Mouse (Mus musculus) hindbrain, embryonic 11.5 days (tissue): ENCODE results near the gene Wrnip1. TPM values are rescaled to one million over a fixed set of nuclear protein-coding genes. Genes with fewer than 3 reads are reported as not detected.

ENCODE experiments used
- ATAC-seq: fragments of 200-750 bp; cut with Nextera tagmentation; 2 replicates; pipeline ENCODE4 v1.8.0; 2017; ENCODE audit warnings: mild to moderate bottlenecking, moderate TSS enrichment, moderate library complexity; ENCODE audit not compliant: low FRiP score
- DNase-seq: peaks from one replicate; pipeline ENCODE4 v3.0.0-alpha.2; 2015; ENCODE audit warnings: low spot score
- H3K27ac ChIP-seq: fragments of 300-500 bp; sonication (generic); 2 replicates; pipeline ENCODE4 v1.5.1; 2014; ENCODE audit warnings: mild to moderate bottlenecking, low read depth, low read length
- H3K27me3 ChIP-seq: fragments of 300-500 bp; sonication (generic); 2 replicates; pipeline ENCODE4 v1.6.1; 2014; ENCODE audit warnings: mild to moderate bottlenecking, low read length, moderate library complexity, mixed read lengths; ENCODE audit not compliant: control insufficient read depth, insufficient read depth
- H3K36me3 ChIP-seq: fragments of 300-500 bp; sonication (generic); 2 replicates; pipeline ENCODE4 v1.6.1; 2014; ENCODE audit warnings: mild to moderate bottlenecking, low read length, moderate library complexity, mixed read lengths; ENCODE audit not compliant: control insufficient read depth, insufficient read depth
- H3K4me1 ChIP-seq: fragments of 300-500 bp; sonication (generic); replicated peaks from 2 replicates; pipeline ENCODE4 v1.6.1; 2014; ENCODE audit warnings: low read length, mixed read lengths; ENCODE audit not compliant: control insufficient read depth, insufficient read depth
- H3K4me2 ChIP-seq: fragments of 300-500 bp; sonication (generic); replicated peaks from 2 replicates; pipeline ENCODE4 v1.6.1; 2014; ENCODE audit warnings: mild to moderate bottlenecking, low read depth, low read length
- H3K4me3 ChIP-seq: fragments of 300-500 bp; sonication (generic); 2 replicates; pipeline ENCODE4 v1.5.1; 2014; ENCODE audit warnings: low read depth, low read length
- H3K9ac ChIP-seq: fragments of 300-500 bp; sonication (generic); 2 replicates; pipeline ENCODE4 v1.6.1; 2014; ENCODE audit warnings: low read depth, low read length
- H3K9me3 ChIP-seq: fragments of 300-500 bp; sonication (generic); 2 replicates; pipeline ENCODE4 v1.6.1; 2016; ENCODE audit warnings: low read length; ENCODE audit not compliant: control insufficient read depth
- WGBS: fragments of 180-500 bp; shearing (Covaris S2); extraction: QIAGEN DNeasy Blood & Tissue Kit; methylation state at CpG from one replicate; pipeline ENCODE4 v1.1.7; 2014; 5-methylcytosine and 5-hydroxymethylcytosine counted together
- polyA plus RNA-seq: library from polyadenylated mRNA; unstranded; fragments of >200 nt; fragmentation: Nextera tagmentation; extraction: Ambion mirVana; gene quantifications from 2 replicates; pipeline ENCODE4 v1.2.1, GENCODE M21; 2014

Gene Wrnip1
- 14.4 and 18.0 TPM in 2 replicates for polyA plus RNA-seq

- H3K4me2 ChIP-seq: peak within 1 kb of the TSS; percentile 83
- peak within 1 kb of the TSS; percentile 60 for H3K27ac ChIP-seq
These were observed at the start of gene Wrnip1 for GRCm38 (mm10) chr13:32801693-32802221. TSS of gene Wrnip1 (plus strand) at chr13:32802038.

GRCm38 (mm10) chr13:32752066-32752657, 49.7 kb upstream of the Wrnip1 start:
- Histone ChIP-seq H3K4me1 (no peaks in the 10 kb centered on the region), H3K4me2 (no peak overlapping the region), H3K9ac (no peak overlapping the region), H3K27me3 (no peaks in the 10 kb centered on the region), H3K36me3 (no peaks in the 10 kb centered on the region), H3K27ac (no peak overlapping the region), H3K4me3 (no peak overlapping the region), H3K9me3 (no peaks in the 10 kb centered on the region)
- WGBS: 48% methylated on average over 4 of the region's 4 CpGs
- DNase-seq: peak; percentile 2
- ATAC-seq: no peak

More at GRCm38 (mm10) chr13:32801693-32802221, at the start of gene Wrnip1:
- H3K9ac ChIP-seq: peak within 1 kb of the TSS; percentile 78
- H3K4me1 ChIP-seq: no peaks in the 10 kb centered on the region
- WGBS: 0% methylated on average over 34 of the region's 51 CpGs
- H3K4me3 ChIP-seq: peak within 1 kb of the TSS; percentile 79
- H3K36me3 ChIP-seq: no peaks in the 10 kb centered on the region
- DNase-seq (peak; percentile 99), ATAC-seq (peak; percentile 98)
- H3K9me3 ChIP-seq: no peaks in the 10 kb centered on the region
- H3K27me3 ChIP-seq: no peaks in the 10 kb centered on the region

GRCm38 (mm10) chr13:32759036-32759435, 42.8 kb upstream of the Wrnip1 start:
- no peak overlapping the region for H3K4me3 ChIP-seq
- ATAC-seq: no peak

GRCm38 (mm10) chr13:32760795-32761194, 41.0 kb upstream of the Wrnip1 start:
- 79% methylated on average over 2 of the region's 2 CpGs for WGBS
- no peaks in the 10 kb centered on the region for H3K27me3 ChIP-seq
- H3K9ac ChIP-seq: no peak overlapping the region
- no peak overlapping the region for H3K4me3 ChIP-seq
- no peaks in the 10 kb centered on the region for H3K36me3 ChIP-seq
- ATAC-seq (no peak), DNase-seq (no peak)
- H3K9me3 ChIP-seq: no peaks in the 10 kb centered on the region
- no peak overlapping the region for H3K27ac ChIP-seq
- no peaks in the 10 kb centered on the region for H3K4me1 ChIP-seq
- H3K4me2 ChIP-seq: no peak overlapping the region

More at GRCm38 (mm10) chr13:32759036-32759435, 42.8 kb upstream of the Wrnip1 start:
- H3K36me3 ChIP-seq: no peaks in the 10 kb centered on the region
- no peaks in the 10 kb centered on the region for H3K27me3 ChIP-seq
- H3K4me2 ChIP-seq: no peak overlapping the region
- 13% methylated on average over 4 of the region's 4 CpGs for WGBS
- no peaks in the 10 kb centered on the region for H3K9me3 ChIP-seq
- H3K4me1 ChIP-seq: no peaks in the 10 kb centered on the region
- no peak overlapping the region for H3K27ac ChIP-seq
- peak; percentile 9 for DNase-seq
- H3K9ac ChIP-seq: no peak overlapping the region

GRCm38 (mm10) chr13:32763141-32763540, 38.7 kb upstream of the Wrnip1 start:
- Histone ChIP-seq H3K4me3 (no peak overlapping the region), H3K9ac (no peak overlapping the region), H3K9me3 (no peaks in the 10 kb centered on the region), H3K4me2 (no peak overlapping the region), H3K27ac (no peak overlapping the region), H3K36me3 (no peaks in the 10 kb centered on the region), H3K27me3 (no peaks in the 10 kb centered on the region), H3K4me1 (no peaks in the 10 kb centered on the region)
- DNase-seq (no peak), ATAC-seq (no peak)
- WGBS: 87% methylated on average over 3 of the region's 3 CpGs

- H3K4me2 ChIP-seq: no peak overlapping the region
- no peak overlapping the region for H3K9ac ChIP-seq
- no peak for ATAC-seq
- H3K9me3 ChIP-seq: no peaks in the 10 kb centered on the region
- no peak overlapping the region for H3K4me3 ChIP-seq
- no peak overlapping the region for H3K27ac ChIP-seq
- DNase-seq: no peak
- WGBS: 21% methylated on average over 7 of the region's 7 CpGs
- H3K27me3 ChIP-seq: no peaks in the 10 kb centered on the region
- H3K4me1 ChIP-seq: no peaks in the 10 kb centered on the region
- no peaks in the 10 kb centered on the region for H3K36me3 ChIP-seq
These were observed 37.4 kb upstream of the Wrnip1 start for GRCm38 (mm10) chr13:32764448-32764847.

- WGBS: 18% methylated on average over 4 of the region's 4 CpGs
- DNase-seq (peak; percentile 47), ATAC-seq (no peak)
- H3K27ac ChIP-seq: no peak overlapping the region
- H3K4me3 ChIP-seq: no peak overlapping the region
- no peak overlapping the region for H3K9ac ChIP-seq
- H3K9me3 ChIP-seq: no peaks in the 10 kb centered on the region
- no peaks in the 10 kb centered on the region for H3K4me1 ChIP-seq
- H3K4me2 ChIP-seq: no peak overlapping the region
- no peaks in the 10 kb centered on the region for H3K36me3 ChIP-seq
- no peaks in the 10 kb centered on the region for H3K27me3 ChIP-seq
These were observed 33.7 kb upstream of the Wrnip1 start for GRCm38 (mm10) chr13:32768104-32768503.

- Histone ChIP-seq H3K27me3 (no peaks in the 10 kb centered on the region), H3K27ac (no peak overlapping the region), H3K36me3 (no peaks in the 10 kb centered on the region), H3K9ac (no peak overlapping the region), H3K4me2 (no peak overlapping the region), H3K9me3 (no peaks in the 10 kb centered on the region), H3K4me3 (no peak overlapping the region), H3K4me1 (no peaks in the 10 kb centered on the region)
- WGBS: 15% methylated on average over 3 of the region's 3 CpGs
- DNase-seq: no peak
- ATAC-seq: no peak
These were observed 31.9 kb upstream of the Wrnip1 start for GRCm38 (mm10) chr13:32769960-32770359.

GRCm38 (mm10) chr13:32775889-32776288, 25.9 kb upstream of the Wrnip1 start:
- DNase-seq: no peak
- H3K9me3 ChIP-seq: no peaks in the 10 kb centered on the region
- H3K27me3 ChIP-seq: no peaks in the 10 kb centered on the region
- H3K36me3 ChIP-seq: no peaks in the 10 kb centered on the region
- H3K27ac ChIP-seq: no peak overlapping the region
- H3K9ac ChIP-seq: no peak overlapping the region
- H3K4me3 ChIP-seq: no peak overlapping the region
- H3K4me1 ChIP-seq: no peaks in the 10 kb centered on the region
- ATAC-seq: no peak
- H3K4me2 ChIP-seq: no peak overlapping the region
- 96% methylated on average over 9 of the region's 9 CpGs for WGBS
